Mouse (Mus musculus) heart, embryonic 13.5 days (tissue): ENCODE results near the gene Rbfox3. TPM values are rescaled to one million over a fixed set of nuclear protein-coding genes. Genes with fewer than 3 reads are reported as not detected.

ENCODE experiments used
- ATAC-seq: fragments of 200-750 bp; cut with Nextera tagmentation; 2 replicates; pipeline ENCODE4 v1.8.0; 2017; ENCODE audit warnings: moderate TSS enrichment; ENCODE audit not compliant: insufficient number of reproducible peaks, low FRiP score, low TSS enrichment; ENCODE audit errors: extremely low read depth
- H3K27ac ChIP-seq: fragments of 300-500 bp; sonication (generic); replicated peaks from 2 replicates; pipeline ENCODE4 v1.5.1; 2015; ENCODE audit warnings: moderate library complexity, mild to moderate bottlenecking, inconsistent platforms
- H3K27me3 ChIP-seq: fragments of 300-500 bp; sonication (generic); replicated peaks from 2 replicates; pipeline ENCODE4 v1.6.1; 2015; ENCODE audit warnings: mild to moderate bottlenecking, inconsistent platforms
- H3K36me3 ChIP-seq: fragments of 300-500 bp; sonication (generic); 2 replicates; pipeline ENCODE4 v1.6.1; 2015; ENCODE audit warnings: mild to moderate bottlenecking, inconsistent platforms
- H3K4me1 ChIP-seq: fragments of 300-500 bp; sonication (generic); 2 replicates; pipeline ENCODE4 v1.6.1; 2015; ENCODE audit warnings: inconsistent platforms
- H3K4me2 ChIP-seq: fragments of 300-500 bp; sonication (generic); 2 replicates; pipeline ENCODE4 v1.6.1; 2015; ENCODE audit warnings: inconsistent platforms, mild to moderate bottlenecking, moderate library complexity
- H3K4me3 ChIP-seq: fragments of 300-500 bp; sonication (generic); 2 replicates; pipeline ENCODE4 v1.5.1; 2015; ENCODE audit warnings: moderate library complexity, mild to moderate bottlenecking, inconsistent platforms
- H3K9ac ChIP-seq: fragments of 300-500 bp; sonication (generic); 2 replicates; pipeline ENCODE4 v1.6.1; 2015; ENCODE audit warnings: inconsistent platforms, mild to moderate bottlenecking, moderate library complexity
- H3K9me3 ChIP-seq: fragments of 300-500 bp; sonication (generic); 2 replicates; pipeline ENCODE4 v1.6.1; 2016; ENCODE audit warnings: inconsistent platforms
- WGBS: fragments of 180-500 bp; shearing (Covaris S2); methylation state at CpG from one replicate; pipeline ENCODE4 v1.1.7; 2015; ENCODE audit warnings: mixed read lengths; 5-methylcytosine and 5-hydroxymethylcytosine counted together
- polyA plus RNA-seq: library from polyadenylated mRNA; unstranded; fragments of >200 nt; fragmentation: Nextera tagmentation; extraction: Ambion mirVana; gene quantifications from 2 replicates; pipeline ENCODE4 v1.2.1, GENCODE M21; 2015

Rbfox3 gene
- polyA plus RNA-seq, 1 experiment from 2014 or later = 0.13 TPM

GRCm38 (mm10) chr11:118469509-118470160 is 441.8 kb downstream of the Rbfox3 start:
- no peaks in the 10 kb centered on the region for H3K9me3 ChIP-seq
- no peaks in the 10 kb centered on the region for H3K27me3 ChIP-seq
- 0 out of 2 replicates have a peak overlapping the region, but pooled peaks have one; percentile 1 for H3K27ac ChIP-seq
- no peak overlapping the region for H3K4me2 ChIP-seq
- 75% methylated on average over 10 of the region's 10 CpGs for WGBS
- no peaks in the 10 kb centered on the region for H3K36me3 ChIP-seq
- no peak overlapping the region for H3K4me3 ChIP-seq
- H3K4me1 ChIP-seq = peaks cover 16% of the 10 kb centered on the region
- no peak overlapping the region for H3K9ac ChIP-seq
- no peak for ATAC-seq

- peaks cover 16% of the 10 kb centered on the region for H3K4me1 ChIP-seq
- ATAC-seq = no peak
These were observed 443.9 kb downstream of the Rbfox3 start for GRCm38 (mm10) chr11:118467441-118468035.

GRCm38 (mm10) chr11:118460280-118460679 is 451.1 kb downstream of the Rbfox3 start:
- no peaks in the 10 kb centered on the region for H3K36me3 ChIP-seq
- no peak for ATAC-seq
- H3K9me3 ChIP-seq = peaks cover 3% of the 10 kb centered on the region
- H3K4me1 ChIP-seq = peaks cover 6% of the 10 kb centered on the region; the same call in 1 of the 2 replicates
- WGBS = 59% methylated on average over 6 of the region's 6 CpGs
- no peak overlapping the region for H3K4me3 ChIP-seq
- no peaks in the 10 kb centered on the region for H3K27me3 ChIP-seq
- H3K4me2 ChIP-seq = no peak overlapping the region
- no peak overlapping the region for H3K27ac ChIP-seq
- no peak overlapping the region for H3K9ac ChIP-seq

More at GRCm38 (mm10) chr11:118467441-118468035, 443.9 kb downstream of the Rbfox3 start:
- H3K9me3 ChIP-seq = no peaks in the 10 kb centered on the region
- no peak overlapping the region for H3K4me3 ChIP-seq
- no peaks in the 10 kb centered on the region for H3K36me3 ChIP-seq
- no peak overlapping the region for H3K27ac ChIP-seq
- no peak overlapping the region for H3K9ac ChIP-seq
- WGBS = 48% methylated on average over 11 of the region's 11 CpGs
- no peak overlapping the region for H3K4me2 ChIP-seq
- H3K27me3 ChIP-seq = no peaks in the 10 kb centered on the region

GRCm38 (mm10) chr11:118459536-118459935 is 451.9 kb downstream of the Rbfox3 start:
- Histone ChIP-seq H3K9ac (no peak overlapping the region), H3K9me3 (peaks cover 3% of the 10 kb centered on the region), H3K36me3 (no peaks in the 10 kb centered on the region), H3K4me2 (0 out of 2 replicates have a peak overlapping the region, but pooled peaks have one; percentile 16), H3K27me3 (no peaks in the 10 kb centered on the region), H3K4me3 (no peak overlapping the region), H3K4me1 (peaks cover 6% of the 10 kb centered on the region; the same call in 1 of the 2 replicates), H3K27ac (peak overlapping the region; percentile 59)
- no peak for ATAC-seq
- 71% methylated on average over 4 of the region's 4 CpGs for WGBS

- Histone ChIP-seq H3K9ac (no peak overlapping the region), H3K4me2 (0 out of 2 replicates have a peak overlapping the region, but pooled peaks have one; percentile 16), H3K4me3 (no peak overlapping the region), H3K27me3 (no peaks in the 10 kb centered on the region), H3K4me1 (peaks cover 6% of the 10 kb centered on the region; the same call in 1 of the 2 replicates), H3K27ac (peak overlapping the region; percentile 59), H3K36me3 (no peaks in the 10 kb centered on the region), H3K9me3 (peaks cover 3% of the 10 kb centered on the region)
- no peak; the same call in 1 of the 2 replicates for ATAC-seq
- WGBS = 31% methylated on average over 8 of the region's 8 CpGs
These were observed 452.3 kb downstream of the Rbfox3 start for GRCm38 (mm10) chr11:118459051-118459450.

- Histone ChIP-seq H3K4me2 (no peak overlapping the region), H3K4me3 (no peak overlapping the region), H3K27me3 (no peaks in the 10 kb centered on the region), H3K4me1 (peaks cover 6% of the 10 kb centered on the region; the same call in 1 of the 2 replicates), H3K9me3 (peaks cover 3% of the 10 kb centered on the region), H3K9ac (no peak overlapping the region), H3K27ac (no peak overlapping the region), H3K36me3 (no peaks in the 10 kb centered on the region)
- 75% methylated on average over 11 of the region's 11 CpGs for WGBS
- no peak for ATAC-seq
These were observed 454.5 kb downstream of the Rbfox3 start for GRCm38 (mm10) chr11:118456937-118457336.

- H3K9me3 ChIP-seq = peaks cover 3% of the 10 kb centered on the region
- WGBS = 57% methylated on average over 6 of the region's 6 CpGs
- no peak overlapping the region for H3K27ac ChIP-seq
- no peak for ATAC-seq
- H3K36me3 ChIP-seq = no peaks in the 10 kb centered on the region
- no peaks in the 10 kb centered on the region for H3K27me3 ChIP-seq
- no peak overlapping the region for H3K9ac ChIP-seq
- no peak overlapping the region for H3K4me3 ChIP-seq
- H3K4me1 ChIP-seq = peaks cover 6% of the 10 kb centered on the region; the same call in 1 of the 2 replicates
- H3K4me2 ChIP-seq = no peak overlapping the region
These were observed 455.6 kb downstream of the Rbfox3 start for GRCm38 (mm10) chr11:118455788-118456187.

GRCm38 (mm10) chr11:118453886-118454671 is 457.3 kb downstream of the Rbfox3 start:
- Histone ChIP-seq H3K4me2 (no peak overlapping the region), H3K36me3 (no peaks in the 10 kb centered on the region), H3K9ac (no peak overlapping the region), H3K9me3 (no peaks in the 10 kb centered on the region), H3K27me3 (no peaks in the 10 kb centered on the region), H3K4me1 (peaks cover 2% of the 10 kb centered on the region; the same call in 1 of the 2 replicates), H3K4me3 (no peak overlapping the region), H3K27ac (no peak overlapping the region)
- ATAC-seq = no peak
- WGBS = 64% methylated on average over 11 of the region's 11 CpGs

- no peaks in the 10 kb centered on the region for H3K4me1 ChIP-seq
- H3K9ac ChIP-seq = no peak overlapping the region
- no peaks in the 10 kb centered on the region for H3K9me3 ChIP-seq
- H3K27me3 ChIP-seq = no peaks in the 10 kb centered on the region; the same call in 1 of the 2 replicates
- H3K27ac ChIP-seq = no peak overlapping the region
- H3K4me2 ChIP-seq = no peak overlapping the region
- 67% methylated on average over 2 of the region's 2 CpGs for WGBS
- no peak overlapping the region for H3K4me3 ChIP-seq
- H3K36me3 ChIP-seq = peaks cover under 1% of the 10 kb centered on the region; the same call in 1 of the 2 replicates
- ATAC-seq = no peak
These were observed 458.4 kb downstream of the Rbfox3 start for GRCm38 (mm10) chr11:118452955-118453354.

GRCm38 (mm10) chr11:118451211-118451610 is 460.2 kb downstream of the Rbfox3 start:
- Histone ChIP-seq H3K9ac (no peak overlapping the region), H3K36me3 (peaks cover 4% of the 10 kb centered on the region; the same call in 1 of the 2 replicates), H3K4me2 (no peak overlapping the region), H3K27ac (no peak overlapping the region), H3K4me1 (no peaks in the 10 kb centered on the region), H3K9me3 (no peaks in the 10 kb centered on the region), H3K4me3 (no peak overlapping the region), H3K27me3 (peaks cover 5% of the 10 kb centered on the region; the same call in 1 of the 2 replicates)
- 83% methylated on average over 6 of the region's 6 CpGs for WGBS
- no peak for ATAC-seq

- Histone ChIP-seq H3K4me3 (no peak overlapping the region), H3K9ac (no peak overlapping the region), H3K27ac (no peak overlapping the region), H3K4me2 (no peak overlapping the region), H3K4me1 (no peaks in the 10 kb centered on the region), H3K9me3 (no peaks in the 10 kb centered on the region), H3K36me3 (peaks cover 4% of the 10 kb centered on the region; the same call in 1 of the 2 replicates), H3K27me3 (peaks cover 28% of the 10 kb centered on the region)
- whole genome bisulfite sequencing = 83% methylated on average over 8 of the region's 8 CpGs
- no peak for ATAC-seq
These were observed 463.0 kb downstream of the Rbfox3 start for GRCm38 (mm10) chr11:118448385-118448784.
